Mouse (Mus musculus): ENCODE data around the gene Cox6b1.

Cox6b1 gene

GRCm38 (mm10) chr7:30625530-30626384 lies at the start of gene Cox6b1:
Gene Cox6b1 (minus strand): TSS chr7:30626151.
- peak; percentile 94 for DNase-seq (ENCODE audit: low spot score)

DNA sequence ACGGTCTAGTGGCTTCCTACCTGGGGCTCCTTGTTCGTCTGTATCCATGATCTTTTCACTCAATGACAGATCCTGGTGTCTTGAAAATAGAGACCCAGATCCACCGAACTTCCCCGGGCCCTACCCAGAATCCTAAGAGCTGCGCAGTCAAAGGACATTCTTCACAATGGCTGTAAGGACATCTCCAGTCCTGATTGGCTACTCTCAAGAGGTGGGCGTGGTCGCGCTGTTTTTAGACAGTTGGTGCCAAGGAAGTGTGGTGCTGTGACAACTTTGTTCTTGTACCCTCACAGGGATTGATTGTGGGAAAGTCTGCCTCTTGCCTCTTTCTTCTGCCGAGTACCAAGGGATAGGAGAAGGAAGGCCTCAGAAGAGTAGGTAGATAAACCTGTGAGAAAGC lies 45.5 kb upstream of the Cox6b1 start, which contains the start of gene Pmis2:
Gene Pmis2 (minus strand): TSS at position 126 of the 400 bp plus-strand sequence.
- DNase-seq (ENCODE audit: low spot score), result no peak

DNA sequence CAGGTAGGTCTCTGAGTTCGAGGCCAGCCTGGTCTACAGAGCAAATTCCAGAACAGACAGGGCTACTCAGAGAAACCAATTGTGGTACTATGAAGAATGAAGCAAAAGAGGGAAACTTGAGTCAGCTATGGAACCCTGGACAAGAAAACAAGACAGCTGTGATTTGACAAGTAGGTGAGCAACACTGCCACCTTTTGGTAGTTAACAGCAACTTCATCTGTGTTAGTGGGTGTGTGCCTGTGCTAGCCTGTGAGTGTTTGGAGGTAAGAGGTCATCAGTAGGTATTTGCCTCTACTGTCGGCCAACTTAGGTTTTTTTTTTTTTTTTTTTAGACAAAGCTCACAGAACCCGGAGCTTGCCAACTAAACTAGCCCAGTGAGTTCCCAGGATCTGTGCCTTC lies 43.3 kb upstream of the Cox6b1 start:
- peak; percentile 48 for DNase-seq (ENCODE audit: low spot score)

DNA sequence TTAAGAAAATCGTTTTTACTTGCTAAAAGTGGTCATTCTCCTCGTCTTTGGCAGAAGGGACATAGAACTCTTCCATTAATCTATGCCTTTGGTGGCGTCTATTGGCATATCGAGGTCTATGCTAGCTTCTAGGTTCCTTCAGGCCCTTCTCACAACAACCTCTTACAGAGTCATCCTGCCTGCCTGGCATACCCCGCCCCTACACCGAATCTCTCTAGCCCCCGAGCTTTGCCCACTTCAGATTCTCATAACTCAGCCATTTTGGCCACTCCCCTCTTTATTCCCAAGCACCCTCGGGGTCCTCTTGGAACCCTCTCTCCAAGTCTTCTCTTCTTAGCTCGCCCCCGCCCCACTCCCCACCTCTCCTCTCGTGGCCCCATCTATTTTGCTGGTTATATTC lies 39.4 kb upstream of the Cox6b1 start:
- no peak for DNase-seq (ENCODE audit: low spot score)

DNA sequence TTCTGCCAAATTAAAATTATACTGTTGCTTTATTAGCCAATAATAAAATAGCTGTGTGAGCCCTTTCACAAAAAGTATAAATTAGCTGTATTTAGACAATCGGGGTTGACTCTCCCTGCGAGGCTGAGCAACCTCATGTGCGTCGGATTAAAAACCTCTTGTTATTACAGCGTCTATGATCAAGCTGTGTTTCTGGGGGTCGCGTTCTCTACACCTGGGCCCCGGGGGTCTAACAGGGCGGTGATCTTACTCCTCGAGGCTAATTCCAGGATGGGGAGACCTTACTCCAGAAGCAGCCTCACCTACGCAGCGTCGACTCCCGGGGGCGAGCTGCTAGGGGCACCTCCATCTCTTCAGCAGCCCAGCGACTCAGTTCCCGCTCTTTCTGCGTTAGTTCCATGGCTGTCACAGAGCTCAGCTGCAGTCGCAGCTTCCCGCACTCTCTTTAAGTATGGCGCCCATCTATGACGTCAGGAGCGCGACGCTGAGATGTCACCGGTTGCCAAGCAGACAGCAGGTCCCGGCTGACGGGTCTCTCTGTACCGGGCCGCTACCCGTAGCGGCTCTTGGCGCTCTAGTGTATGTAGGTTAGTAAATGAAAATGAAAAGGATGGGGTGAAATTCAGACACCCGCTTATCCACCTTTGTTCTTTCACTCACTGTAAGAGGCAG lies 38.7 kb upstream of the Cox6b1 start, which contains the start of gene Haus5:
Gene Haus5 (minus strand): TSS at position 466 of the 672 bp plus-strand sequence.
- peak; percentile 97 for DNase-seq (ENCODE audit: low spot score)

GRCm38 (mm10) chr7:30649591-30650540 lies 23.9 kb upstream of the Cox6b1 start, which contains the start of gene Rbm42:
Gene Rbm42 (minus strand): TSS chr7:30650317.
- DNase-seq (ENCODE audit: low spot score), result peak; percentile 100

DNA sequence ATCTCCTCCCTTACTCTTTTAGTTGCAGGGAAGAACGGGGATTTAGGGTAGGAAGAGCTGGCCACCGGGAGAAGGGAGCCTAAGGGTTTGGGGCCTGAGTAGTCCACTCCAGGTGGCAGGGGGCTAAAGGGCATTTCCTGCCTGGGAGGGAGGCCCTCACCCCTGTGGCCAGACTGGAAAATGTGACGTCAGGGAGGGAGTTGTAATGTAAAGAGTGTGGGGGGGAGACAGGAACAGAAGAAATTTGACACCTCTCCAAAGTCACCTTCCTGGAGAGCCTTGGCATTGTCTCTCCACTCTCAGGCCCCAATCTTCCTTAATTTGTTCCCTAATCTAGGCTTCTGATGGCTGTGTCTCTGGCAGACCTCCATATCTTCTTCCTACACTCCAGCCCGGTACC lies 13.1 kb upstream of the Cox6b1 start:
- DNase-seq (ENCODE audit: low spot score), result peak; percentile 41

DNA sequence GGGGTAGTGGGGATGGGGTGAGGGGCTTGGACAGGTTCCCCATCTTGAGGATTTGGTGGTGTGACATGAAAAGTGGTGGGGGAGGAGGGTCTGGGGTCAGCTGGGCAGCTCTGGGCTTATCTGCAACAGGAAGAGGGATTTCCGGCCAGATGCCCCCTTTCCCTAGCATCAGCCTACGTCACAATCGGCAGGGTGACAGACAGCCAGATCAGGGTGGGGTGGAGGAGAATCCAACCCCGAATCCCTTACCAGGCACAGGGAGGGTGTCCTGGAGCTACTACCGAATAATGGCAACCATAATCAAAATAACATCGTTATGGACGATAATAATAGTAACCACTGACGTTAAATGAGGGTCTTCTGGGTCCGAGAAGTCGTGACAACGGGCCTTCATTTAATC lies 10.4 kb upstream of the Cox6b1 start:
- DNase-seq (ENCODE audit: low spot score), result no peak

DNA sequence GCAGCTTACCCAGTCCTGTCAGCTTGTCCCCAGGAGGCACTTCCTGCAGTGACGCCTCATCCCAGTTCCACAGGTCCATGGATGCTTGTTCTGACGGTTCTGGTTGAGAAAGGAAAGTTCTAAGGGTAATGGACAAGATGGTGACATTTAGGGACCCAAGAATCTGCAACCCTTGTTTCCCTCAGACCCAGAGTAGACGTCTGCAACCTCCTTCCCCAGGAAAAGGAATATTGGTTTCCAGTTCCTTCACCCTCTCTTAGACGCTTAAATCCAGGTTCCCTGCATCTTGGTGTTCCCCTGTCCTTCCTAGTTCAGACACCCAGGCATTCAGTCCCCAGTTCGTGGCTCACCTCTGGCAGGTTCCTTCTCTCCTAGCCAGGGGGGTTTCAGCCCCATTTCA lies 9.8 kb upstream of the Cox6b1 start, which contains the start of gene Etv2:
Gene Etv2 (minus strand): TSS at position 101 of the 400 bp plus-strand sequence.
- DNase-seq (ENCODE audit: low spot score), result no peak

GRCm38 (mm10) chr7:30634621-30635020 lies 8.7 kb upstream of the Cox6b1 start:
- peak; percentile 81 for DNase-seq (ENCODE audit: low spot score)

- no peak for DNase-seq (ENCODE audit: low spot score)
Measured at GRCm38 (mm10) chr7:30633762-30634412, 7.9 kb upstream of the Cox6b1 start.

- no peak for DNase-seq (ENCODE audit: low spot score)
Measured at GRCm38 (mm10) chr7:30629013-30629412, 3.1 kb upstream of the Cox6b1 start.

GRCm38 (mm10) chr7:30626647-30627046 lies 696 bp upstream of the Cox6b1 start:
- no peak for DNase-seq (ENCODE audit: low spot score)

GRCm38 (mm10) chr7:30619202-30619601 lies 6.7 kb downstream of the Cox6b1 start:
- DNase-seq (ENCODE audit: low spot score), result peak; percentile 39

- no peak for DNase-seq (ENCODE audit: low spot score)
Measured at GRCm38 (mm10) chr7:30618658-30619057, 7.3 kb downstream of the Cox6b1 start.

DNA sequence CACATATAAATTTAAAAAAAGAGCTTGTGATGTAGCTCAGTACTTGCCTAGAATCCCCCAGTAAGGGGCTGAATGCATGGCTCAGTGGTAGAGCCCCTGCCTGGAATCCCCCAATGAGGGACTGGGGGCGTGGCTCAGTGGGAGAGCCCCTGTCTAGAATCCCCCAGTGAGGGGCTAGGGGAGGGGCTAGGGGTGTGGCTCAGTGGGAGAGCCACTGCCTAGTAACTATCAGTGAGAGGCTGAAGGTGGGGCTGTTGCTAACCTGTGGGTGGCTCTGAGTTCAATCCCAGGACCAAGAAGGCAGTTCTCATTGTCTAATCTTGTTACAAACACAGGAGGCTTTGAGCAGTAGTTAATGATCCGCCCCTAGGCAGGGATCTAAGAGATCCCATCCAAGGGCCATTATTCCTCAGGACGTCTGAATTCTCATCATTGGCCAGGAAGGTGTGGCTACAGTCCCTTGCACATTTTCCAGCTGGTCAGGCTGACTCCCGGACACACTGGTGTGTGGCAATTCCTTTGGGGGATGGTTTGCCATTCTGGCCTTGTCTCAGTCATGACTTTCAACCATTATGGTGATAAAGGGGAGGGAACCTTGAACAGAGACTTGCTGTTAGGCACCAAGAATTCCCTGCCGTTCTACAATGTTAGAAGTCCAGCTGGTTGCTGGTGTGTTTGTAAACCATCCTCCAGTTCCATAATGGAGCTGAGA lies 10.7 kb downstream of the Cox6b1 start:
- DNase-seq (ENCODE audit: low spot score), result no peak

DNA sequence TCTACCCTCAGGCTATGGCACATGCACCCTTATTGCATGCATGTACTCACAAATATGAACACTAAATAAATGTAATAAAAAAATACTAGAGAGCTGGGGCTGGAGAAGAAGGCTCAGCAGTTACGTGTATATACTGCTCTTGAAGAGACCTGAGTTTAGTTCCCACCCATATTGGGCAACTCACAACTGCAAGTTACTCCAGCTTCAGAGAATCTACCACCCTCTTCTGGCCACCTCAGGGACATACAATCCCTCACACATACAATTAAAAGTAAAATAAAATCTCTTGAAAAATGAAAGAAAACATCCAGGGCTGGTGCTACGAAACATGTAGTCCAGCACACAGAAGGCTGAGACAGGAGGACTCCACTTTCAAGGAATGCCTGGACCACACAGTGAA lies 11.5 kb downstream of the Cox6b1 start:
- no peak for DNase-seq (ENCODE audit: low spot score)

GRCm38 (mm10) chr7:30613529-30614112 lies 12.3 kb downstream of the Cox6b1 start:
- DNase-seq (ENCODE audit: low spot score), result peak; percentile 79

DNA sequence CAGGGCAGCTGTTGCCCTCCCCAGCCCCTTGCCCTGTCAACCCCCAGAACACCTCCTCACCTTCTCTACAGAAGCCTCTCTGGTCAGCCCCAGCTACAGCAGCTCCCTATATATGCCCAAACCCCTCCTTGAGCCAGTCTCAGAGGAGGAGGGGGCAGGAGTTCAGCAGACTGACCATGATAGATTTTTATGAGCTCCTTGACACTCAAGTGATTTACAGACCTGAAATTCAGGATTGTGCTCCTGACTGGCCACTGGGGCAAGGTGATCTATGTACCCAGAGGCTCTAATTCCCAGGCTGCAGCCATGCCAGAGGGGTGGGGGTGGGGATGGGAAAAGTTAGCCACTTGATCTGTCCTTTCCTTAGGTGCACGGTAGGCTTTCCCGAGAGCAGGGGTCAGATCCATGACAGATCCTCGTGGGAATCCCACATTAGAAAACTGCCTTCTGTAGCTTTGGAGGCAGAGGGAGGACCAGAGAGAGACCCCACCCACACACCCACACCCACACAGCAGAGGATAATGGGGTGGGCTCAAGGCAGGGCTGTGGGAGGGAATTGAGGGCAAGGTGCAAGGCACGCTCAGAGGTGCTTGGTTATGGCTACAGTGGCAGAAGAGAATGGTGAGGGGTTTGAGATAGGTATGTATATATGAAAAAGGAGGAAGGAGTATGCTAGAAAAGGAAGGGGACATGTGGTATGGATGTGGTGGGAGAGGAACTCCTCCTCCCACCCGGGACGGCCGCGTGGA lies 13.1 kb downstream of the Cox6b1 start, which contains the start of gene Upk1a:
Gene Upk1a (minus strand): TSS at position 194 of the 749 bp plus-strand sequence.
- no peak for DNase-seq (ENCODE audit: low spot score)

All from embryo, embryonic 10.5 days (tissue).